Mouse (Mus musculus) ES-Bruce4 (cell line): Measurements from ENCODE around the gene Adh5. TPM values are rescaled to one million over a fixed set of nuclear protein-coding genes. Genes with fewer than 3 reads are reported as not detected.

Experiments
- H3K27ac ChIP-seq: 2 replicates; pipeline ENCODE4 v1.5.1; 2012; ENCODE audit warnings: low read length, inconsistent platforms; ENCODE audit not compliant: insufficient read depth
- H3K27me3 ChIP-seq: 2 replicates; pipeline ENCODE4 v1.6.1; 2012; ENCODE audit warnings: mild to moderate bottlenecking, low read length, inconsistent platforms; ENCODE audit not compliant: control insufficient read depth, poor library complexity, insufficient read depth, severe bottlenecking
- H3K36me3 ChIP-seq: 2 replicates; pipeline ENCODE4 v1.6.1; 2012; ENCODE audit warnings: inconsistent platforms, mild to moderate bottlenecking, low read length, moderate library complexity; ENCODE audit not compliant: control insufficient read depth, poor library complexity, insufficient read depth, severe bottlenecking
- H3K4me1 ChIP-seq: one replicate; pipeline ENCODE4 v1.8.1; 2011; ENCODE audit warnings: low read length; ENCODE audit not compliant: control insufficient read depth, insufficient read depth
- H3K4me3 ChIP-seq: 2 replicates; pipeline ENCODE4 v1.5.1; 2011; ENCODE audit warnings: low read depth, mild to moderate bottlenecking, low read length
- H3K9ac ChIP-seq: 2 replicates; pipeline ENCODE4 v1.6.1; 2012; ENCODE audit warnings: low read depth, mild to moderate bottlenecking, inconsistent platforms; ENCODE audit not compliant: poor library complexity, severe bottlenecking
- H3K9me3 ChIP-seq: replicated peaks from 2 replicates; pipeline ENCODE4 v1.6.1; 2012; ENCODE audit warnings: mild to moderate bottlenecking, low read length, inconsistent platforms; ENCODE audit not compliant: control insufficient read depth, poor library complexity, insufficient read depth, severe bottlenecking
- CTCF ChIP-seq: IDR thresholded peaks from one replicate; pipeline ENCODE4 v1.8.1; 2011; ENCODE audit warnings: low read depth, low read length
- EP300 ChIP-seq: IDR thresholded peaks from 2 replicates; pipeline ENCODE4 v1.6.1; 2011; ENCODE audit warnings: low read depth, low read length; ENCODE audit not compliant: insufficient read depth
- POLR2A ChIP-seq: IDR thresholded peaks from one replicate; pipeline ENCODE4 v1.8.1; 2011; ENCODE audit warnings: low read length; ENCODE audit not compliant: insufficient read depth
- polyA plus RNA-seq: library from polyadenylated mRNA; stranded (reverse); fragments of >200 nt; gene quantifications from 2 replicates; pipeline ENCODE4 v1.2.4, GENCODE M21; 2011; ENCODE audit warnings: low read depth; ENCODE audit not compliant: missing spikeins, insufficient read depth, insufficient read length

The Adh5 gene
- polyA plus RNA-seq, 1 experiment: 242 TPM

DNA sequence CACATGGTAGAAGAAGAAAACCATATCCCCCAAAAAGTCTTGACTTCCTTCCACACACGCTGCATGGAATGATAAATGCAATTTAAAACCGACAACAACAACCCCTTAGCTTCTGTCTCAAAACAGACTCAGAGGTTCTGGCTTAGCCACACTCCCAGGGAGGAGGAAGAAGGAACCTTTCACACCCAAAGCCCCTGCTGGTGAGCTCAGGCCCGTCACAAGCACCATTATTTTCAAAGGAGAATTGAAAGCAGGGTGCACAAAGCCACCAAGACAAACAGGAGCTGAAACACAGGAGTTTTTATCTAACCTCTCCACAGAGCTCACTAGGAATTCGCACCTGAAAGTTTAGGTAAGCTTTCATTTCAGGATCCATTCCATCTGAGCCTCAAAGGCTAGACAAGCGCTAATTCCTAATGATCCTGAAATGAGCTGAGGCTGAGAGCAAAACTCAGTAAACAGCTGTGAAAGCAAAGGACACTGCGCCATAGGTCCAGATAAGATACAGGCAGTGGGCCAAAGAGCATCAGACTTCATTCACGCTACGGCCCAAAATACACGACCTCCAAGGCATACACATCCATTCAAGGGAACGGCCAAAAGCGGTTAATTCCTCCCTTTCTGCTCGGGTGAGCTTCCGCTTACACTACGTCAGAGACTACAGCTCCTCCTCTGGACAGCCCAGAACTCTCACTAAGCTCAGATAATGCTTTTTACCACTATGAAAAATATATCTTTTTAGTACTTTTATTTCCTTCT is 38.8 kb downstream of the Adh5 start:
- no peak for TF ChIP-seq CTCF
- TF ChIP-seq POLR2A: no peak
- no peak for TF ChIP-seq EP300
- Histone ChIP-seq H3K9me3 (no peaks in the 10 kb centered on the region), H3K9ac (no peak overlapping the region), H3K4me3 (no peak overlapping the region), H3K36me3 (peaks cover 27% of the 10 kb centered on the region), H3K4me1 (no peaks in the 10 kb centered on the region), H3K27me3 (no peaks in the 10 kb centered on the region), H3K27ac (no peak overlapping the region)

- H3K4me3 ChIP-seq: no peak overlapping the region
- H3K36me3 ChIP-seq: peaks cover 25% of the 10 kb centered on the region
- no peaks in the 10 kb centered on the region for H3K4me1 ChIP-seq
- H3K27ac ChIP-seq: no peak overlapping the region
- TF ChIP-seq EP300 (no peak), POLR2A (no peak), CTCF (no peak)
- H3K9ac ChIP-seq: no peak overlapping the region
- no peaks in the 10 kb centered on the region for H3K27me3 ChIP-seq
- no peaks in the 10 kb centered on the region for H3K9me3 ChIP-seq
Observed at GRCm38 (mm10) chr3:138483240-138483639, 40.3 kb downstream of the Adh5 start.

GRCm38 (mm10) chr3:138488584-138489326 is 45.9 kb downstream of the Adh5 start:
- H3K36me3 ChIP-seq: no peaks in the 10 kb centered on the region
- TF ChIP-seq CTCF: no peak
- TF ChIP-seq EP300: no peak
- TF ChIP-seq POLR2A: no peak
- H3K27ac ChIP-seq: no peak overlapping the region
- no peaks in the 10 kb centered on the region for H3K9me3 ChIP-seq
- peak overlapping the region; percentile 73 for H3K4me3 ChIP-seq
- peak overlapping the region; percentile 85 for H3K9ac ChIP-seq
- no peaks in the 10 kb centered on the region for H3K27me3 ChIP-seq
- H3K4me1 ChIP-seq: no peaks in the 10 kb centered on the region

DNA sequence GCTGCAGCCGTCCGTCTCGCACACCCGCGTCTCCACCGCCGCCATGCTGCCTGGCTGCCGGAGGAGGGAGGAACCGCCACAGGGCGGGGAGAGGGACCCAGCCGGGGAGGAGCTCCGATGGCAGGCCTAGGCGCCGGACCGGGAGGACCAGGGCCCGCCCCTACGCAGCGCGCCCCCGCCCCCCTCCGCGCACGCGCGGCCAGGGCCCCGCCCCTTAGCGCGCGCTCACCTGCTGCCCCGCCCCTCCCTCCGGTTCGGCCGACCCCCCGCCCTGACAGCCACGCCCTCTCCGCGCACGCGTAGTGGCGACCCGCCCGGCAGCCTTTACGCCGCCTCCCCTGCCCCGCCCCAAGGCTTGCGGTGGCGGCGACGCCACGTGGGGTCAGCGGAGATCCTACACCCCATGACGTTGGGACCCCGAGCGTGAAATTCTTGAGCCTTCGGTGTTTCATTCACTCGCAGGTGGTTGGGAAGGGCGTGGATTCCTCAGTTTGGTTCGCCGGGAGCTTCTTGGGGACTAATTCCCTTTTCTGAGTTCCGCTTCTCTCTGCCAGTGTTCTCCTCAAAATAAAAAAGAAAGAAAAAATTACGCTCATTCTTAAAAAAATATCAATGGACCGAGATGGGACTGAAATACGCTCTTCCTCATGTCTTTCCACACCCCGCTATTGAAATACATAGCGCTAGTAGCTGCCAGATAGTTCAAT is 46.6 kb downstream of the Adh5 start, which contains the start of gene Metap1:
Gene Metap1 (minus strand): TSS at position 189 of the 707 bp plus-strand sequence.
- no peaks in the 10 kb centered on the region for H3K4me1 ChIP-seq
- H3K4me3 ChIP-seq: peak within 1 kb of the TSS; percentile 93
- no peaks in the 10 kb centered on the region for H3K36me3 ChIP-seq
- no peaks in the 10 kb centered on the region for H3K9me3 ChIP-seq
- H3K9ac ChIP-seq: peak within 1 kb of the TSS; percentile 85
- no peak within 1 kb of the TSS for H3K27ac ChIP-seq
- H3K27me3 ChIP-seq: no peaks in the 10 kb centered on the region
- TF ChIP-seq CTCF (no peak), POLR2A (peak; percentile 30), EP300 (no peak)

GRCm38 (mm10) chr3:138490034-138490337 is 47.1 kb downstream of the Adh5 start:
- Histone ChIP-seq H3K27me3 (no peaks in the 10 kb centered on the region), H3K9ac (peak overlapping the region; percentile 82), H3K4me1 (no peaks in the 10 kb centered on the region), H3K27ac (no peak overlapping the region), H3K4me3 (peak overlapping the region; percentile 60), H3K36me3 (no peaks in the 10 kb centered on the region), H3K9me3 (no peaks in the 10 kb centered on the region)
- TF ChIP-seq EP300 (no peak), CTCF (no peak)
